Mouse (Mus musculus) lung, postnatal 0 days (tissue): ENCODE data around the gene Tcf15.

Experiments used
- CTCF ChIP-seq: IDR thresholded peaks from 2 replicates; pipeline ENCODE4 v1.5.1; 2016; ENCODE audit warnings: antibody characterized with exemption, mild to moderate bottlenecking
- EP300 ChIP-seq: IDR thresholded peaks from 2 replicates; pipeline ENCODE4 v1.6.1; 2016; ENCODE audit warnings: antibody characterized with exemption, mild to moderate bottlenecking, control low read depth

DNA sequence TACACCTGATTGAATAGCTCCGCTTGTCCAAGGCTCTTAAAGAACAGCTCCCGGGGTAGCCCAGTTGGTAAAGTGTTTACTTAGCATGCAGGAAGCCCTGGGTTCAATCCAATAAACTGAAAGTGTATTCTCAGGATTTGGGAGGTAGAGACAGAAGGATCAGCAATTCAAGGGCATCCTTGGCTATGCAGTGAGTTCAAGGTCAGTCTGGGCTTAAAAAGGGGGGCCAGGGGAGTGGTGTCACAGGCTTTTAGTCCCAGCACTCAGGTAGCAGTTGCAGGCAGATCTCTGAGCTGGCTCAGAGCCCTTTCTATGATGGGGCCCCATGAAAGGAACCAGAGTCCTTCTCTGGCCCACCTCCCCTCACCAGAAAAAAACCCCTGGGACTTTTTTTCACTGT is 35.9 kb downstream of the Tcf15 start:
- TF ChIP-seq CTCF, result no peak
- TF ChIP-seq EP300, result no peak
